Mouse (Mus musculus) R1 (cell line): ENCODE results near the gene Olfr1350.

Source experiments
- DNase-seq: peaks from one replicate; pipeline ENCODE4 v3.0.0-alpha.2; 2018; ENCODE audit warnings: low read depth, low spot score

Olfr1350 gene

DNA sequence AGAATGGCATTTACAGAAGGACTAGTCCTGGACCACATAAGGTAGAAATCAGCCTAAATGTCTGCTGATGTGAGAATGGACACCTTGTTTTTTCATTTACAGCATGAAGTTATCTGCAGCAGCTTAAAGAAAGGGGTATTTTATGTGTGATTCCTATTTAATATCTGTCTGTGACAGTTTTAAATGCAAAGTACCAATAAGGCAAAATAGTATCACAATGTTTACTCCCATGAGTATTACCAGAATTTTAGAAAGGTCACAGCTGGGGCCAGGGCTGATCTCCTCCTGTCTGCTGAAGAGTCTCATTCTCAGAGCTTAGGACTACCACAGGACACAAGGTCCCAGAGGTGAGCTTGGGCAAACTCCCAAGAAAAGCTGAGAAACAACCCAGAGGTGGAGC lies at the start of gene Olfr1350:
TSS of gene Olfr1350 (plus strand) at position 301 of the 400 bp plus-strand sequence.
- DNase-seq, result no peak

DNA sequence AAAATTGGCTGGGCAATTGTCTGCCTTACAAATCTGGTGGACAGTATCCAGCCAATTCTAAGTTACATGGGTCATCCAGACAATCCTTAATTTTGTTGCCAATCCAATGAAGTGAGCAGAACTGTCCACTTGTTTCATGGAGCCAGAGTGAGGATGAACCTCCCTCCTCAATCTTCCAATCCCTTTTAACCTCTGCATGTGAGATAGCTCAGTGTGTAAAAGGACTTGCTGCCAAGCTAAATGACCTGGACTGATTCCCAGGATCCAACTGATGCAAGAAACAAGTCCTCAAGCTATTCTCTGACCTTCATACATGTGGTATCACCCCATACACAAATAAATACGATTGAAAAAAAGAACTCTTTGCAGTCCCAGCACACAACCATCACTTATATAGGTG lies 43.0 kb upstream of the Olfr1350 start:
- no peak for DNase-seq

DNA sequence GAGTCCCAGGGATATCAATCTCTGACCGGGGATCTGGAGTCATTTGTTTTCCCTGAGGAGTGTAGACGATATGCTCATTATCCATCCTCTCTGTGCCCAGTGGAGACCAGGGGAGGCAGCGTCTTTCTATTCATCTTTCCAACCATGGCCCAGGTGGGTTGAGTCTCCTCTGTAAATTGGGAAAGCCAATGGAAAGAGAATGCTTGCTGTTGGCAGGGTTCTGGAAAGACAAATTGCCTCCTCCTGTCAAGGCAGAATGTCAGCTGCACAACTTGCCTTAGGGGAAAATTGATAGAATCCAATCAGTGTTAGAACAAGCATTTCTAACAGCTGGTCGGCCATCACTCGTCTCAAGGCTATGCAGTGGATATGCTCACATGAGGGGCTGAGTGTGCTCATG lies 41.8 kb upstream of the Olfr1350 start, which contains the start of gene Olfr1349:
TSS of gene Olfr1349 (minus strand) at position 101 of the 400 bp plus-strand sequence.
- no peak for DNase-seq

DNA sequence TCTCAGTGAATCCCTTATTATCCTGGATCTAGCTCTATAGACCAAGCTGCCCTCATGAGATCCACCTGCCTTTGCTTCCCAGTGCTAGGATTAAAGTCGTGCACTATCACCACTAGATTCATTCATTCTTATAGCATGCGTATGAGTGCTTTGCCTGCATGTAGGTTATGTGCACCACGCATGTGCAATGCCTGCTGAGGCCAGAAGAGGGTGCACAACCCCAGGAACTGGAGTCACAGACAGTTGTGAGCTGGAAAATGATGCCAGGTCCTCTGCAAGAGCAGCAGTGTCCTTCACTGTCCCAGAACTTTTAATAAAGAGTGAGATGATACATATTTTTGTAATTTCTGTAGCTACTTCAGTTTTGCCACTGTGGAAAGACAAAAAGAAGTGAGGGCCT lies 39.6 kb upstream of the Olfr1350 start:
- peak; percentile 78 for DNase-seq

DNA sequence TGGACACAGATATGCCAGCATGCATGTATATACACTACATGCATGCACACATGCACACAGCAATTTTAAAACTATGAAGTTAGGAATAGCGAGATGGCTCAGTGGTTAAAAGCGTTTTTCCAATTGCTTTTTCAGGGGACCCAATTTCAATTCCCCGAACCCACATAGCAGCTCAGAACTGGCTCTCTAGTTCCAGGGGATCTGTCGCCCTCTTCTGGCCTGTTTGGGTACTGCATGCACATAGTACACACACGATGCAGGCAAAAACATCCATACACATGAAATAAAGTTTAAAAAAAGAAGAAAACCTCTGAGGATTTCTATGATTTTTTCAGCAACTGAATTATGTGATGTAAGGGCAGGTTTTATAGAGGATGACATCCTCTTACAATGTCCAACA lies 38.5 kb upstream of the Olfr1350 start:
- DNase-seq, result peak; percentile 61

DNA sequence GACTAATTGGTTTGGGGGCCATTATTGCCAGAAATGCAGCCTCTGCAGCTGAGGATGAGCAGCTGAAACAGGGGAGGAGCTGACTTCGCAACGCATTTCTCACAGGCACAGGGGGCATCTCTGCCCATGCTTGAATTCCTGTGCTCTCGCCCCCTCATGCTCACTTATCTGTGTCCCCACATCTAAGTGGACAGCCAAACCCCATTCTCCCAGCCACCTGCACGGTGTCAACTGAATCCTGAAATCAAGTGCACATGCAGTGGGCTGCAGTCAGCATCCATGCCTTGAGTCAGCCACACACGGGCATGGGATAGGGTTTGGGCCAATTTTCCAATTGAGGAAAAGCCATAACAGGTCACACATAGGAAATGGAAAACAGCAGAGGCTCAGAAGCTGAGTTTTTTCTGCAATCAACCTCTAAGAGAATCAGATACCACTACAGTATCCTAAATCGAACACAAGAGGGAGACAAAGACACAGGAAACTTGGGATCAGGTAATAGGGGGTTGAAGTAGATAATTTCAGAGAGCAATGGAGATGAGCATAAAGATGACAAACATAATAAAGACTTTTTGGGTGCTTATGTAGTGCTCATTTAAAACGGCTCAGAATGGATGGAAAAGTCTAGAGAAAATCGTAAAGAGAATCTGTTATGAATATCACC lies 21.6 kb downstream of the Olfr1350 start:
- DNase-seq, result peak; percentile 51

DNA sequence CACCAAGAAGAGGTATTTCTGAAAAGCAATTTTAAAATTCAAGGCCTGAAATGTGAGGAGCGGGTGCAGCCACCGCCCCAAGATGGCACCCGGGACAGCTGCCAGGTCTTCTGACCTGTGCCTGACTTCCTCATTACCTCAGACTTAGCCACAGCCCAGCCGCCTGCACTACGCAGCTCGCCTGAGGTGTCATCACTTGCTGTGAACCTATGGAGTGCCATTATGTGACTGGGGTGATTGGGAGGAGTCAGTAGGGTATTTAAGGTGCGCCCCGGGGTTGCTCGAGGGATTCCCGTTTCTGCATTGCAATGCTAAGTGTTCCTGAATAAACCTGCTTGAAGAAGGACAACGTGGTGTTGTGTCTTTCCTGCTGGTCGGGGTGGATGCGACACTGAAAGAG lies 24.1 kb downstream of the Olfr1350 start:
- peak; percentile 68 for DNase-seq

DNA sequence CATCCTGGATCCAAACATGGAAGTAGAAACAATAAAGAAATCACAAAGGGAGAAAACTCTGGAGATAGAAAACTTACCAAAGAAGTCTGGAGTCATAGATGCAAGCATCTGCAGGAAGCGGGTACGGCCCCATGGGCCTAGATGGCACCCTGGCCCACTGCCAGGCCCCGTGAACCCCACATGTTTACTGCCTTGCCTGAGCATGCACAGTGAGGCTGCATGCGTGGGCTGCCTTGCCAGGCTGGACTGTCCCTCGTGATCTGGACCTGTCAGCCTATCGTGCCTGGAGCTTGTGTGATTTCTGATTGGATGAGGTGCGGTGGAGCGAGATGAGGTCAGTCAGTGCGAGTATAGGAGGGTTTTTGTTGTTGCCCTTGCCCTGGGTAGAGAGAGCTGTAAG lies 38.7 kb downstream of the Olfr1350 start:
- DNase-seq, result no peak
